Mouse (Mus musculus) B cell, adult 2 months (primary cell): ENCODE data around the gene Slc12a5.

ENCODE experiments used
- DNase-seq, 2 experiments: peaks; one replicate each; pipeline ENCODE4 v3.0.0; 2022

Slc12a5 gene

DNA sequence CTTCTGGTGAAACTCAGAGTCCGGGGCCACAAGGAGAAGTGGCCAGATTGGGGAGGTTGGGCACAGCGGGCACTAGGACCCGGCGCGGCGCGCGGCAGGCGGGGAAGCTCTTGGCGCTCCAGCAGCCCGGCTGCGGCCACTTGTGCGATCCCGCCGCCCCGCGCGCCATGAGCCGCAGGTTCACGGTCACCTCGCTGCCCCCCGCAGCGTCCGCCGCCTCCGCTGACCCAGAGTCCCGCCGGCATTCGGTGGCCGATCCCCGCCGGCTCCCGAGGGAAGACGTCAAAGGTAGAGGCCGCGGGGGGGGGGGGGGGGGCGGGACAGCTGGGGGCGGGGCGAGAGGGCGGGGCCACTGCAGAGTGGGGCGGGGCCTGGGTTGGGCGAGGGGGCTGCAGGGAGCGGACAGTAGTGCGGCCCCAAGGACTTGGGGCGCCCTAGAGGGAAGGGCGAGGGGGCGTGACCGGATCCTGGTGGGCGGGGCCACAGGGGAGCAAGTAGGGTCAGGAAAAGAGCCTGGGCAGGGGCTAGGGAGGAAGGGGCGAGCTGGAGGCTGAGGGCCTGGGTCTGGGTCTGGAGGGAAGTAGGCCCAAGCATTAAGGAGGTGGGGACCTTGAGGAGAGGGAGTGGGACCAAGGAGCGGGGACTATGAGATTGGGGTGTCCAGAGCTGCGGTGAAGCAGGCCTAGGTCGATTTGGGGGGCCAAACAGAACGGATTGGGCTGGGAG, at the start of gene Slc12a5:
TSS of gene Slc12a5 (plus strand) at position 87 of the 726 bp plus-strand sequence.
- DNase-seq = peak; percentile 71

DNA sequence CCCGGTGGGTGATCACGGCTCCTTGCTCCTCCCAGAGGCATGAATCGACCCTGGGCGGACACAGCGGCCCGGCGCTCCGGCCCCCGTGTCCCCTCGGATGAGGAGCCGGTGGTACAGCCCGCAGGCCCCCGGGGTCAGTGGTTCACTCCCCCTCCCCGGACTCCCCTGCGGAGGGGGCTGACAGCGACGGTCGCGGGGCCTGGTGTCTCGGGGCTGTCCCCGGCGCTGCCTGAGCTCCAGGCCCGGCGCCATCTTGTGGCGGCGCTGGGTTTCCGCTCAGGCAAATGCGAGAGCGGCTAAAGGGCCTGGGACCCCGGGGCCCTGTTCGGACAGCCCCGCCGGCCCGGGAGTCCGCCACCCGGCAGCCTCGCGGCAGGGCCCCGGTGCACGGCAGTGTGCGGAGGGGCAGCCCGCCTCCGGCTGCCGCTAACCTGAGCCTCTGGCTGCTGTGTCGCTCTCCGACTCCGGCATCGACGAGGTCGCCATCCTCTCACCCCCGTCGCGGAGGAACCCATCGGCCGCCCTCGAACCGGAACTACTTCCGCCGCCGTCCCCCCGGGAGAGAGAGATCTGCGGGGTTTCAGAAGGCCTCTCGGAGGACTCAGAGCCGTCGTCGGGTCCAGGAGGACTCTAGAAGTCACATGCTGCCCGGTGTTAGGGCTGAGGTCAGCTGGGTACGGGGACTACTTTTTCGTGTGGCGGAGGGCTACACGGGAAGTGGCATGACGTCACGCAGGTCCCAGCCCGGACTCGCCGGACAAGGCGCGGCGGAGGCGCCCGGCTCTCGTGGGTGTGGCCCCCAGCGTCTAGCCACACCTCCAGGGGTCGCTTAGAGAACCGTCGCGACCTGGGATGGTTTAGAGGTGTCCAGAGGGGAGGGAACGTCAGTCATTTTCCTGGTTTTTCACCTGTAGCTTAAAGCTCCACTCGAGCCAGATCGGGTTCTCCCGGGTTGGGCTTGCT, 49.2 kb upstream of the Slc12a5 start, which contains the start of gene Zfp335:
TSS of gene Zfp335 (minus strand) at position 672 of the 963 bp plus-strand sequence.
- peak; percentile 92 to 96 for DNase-seq

DNA sequence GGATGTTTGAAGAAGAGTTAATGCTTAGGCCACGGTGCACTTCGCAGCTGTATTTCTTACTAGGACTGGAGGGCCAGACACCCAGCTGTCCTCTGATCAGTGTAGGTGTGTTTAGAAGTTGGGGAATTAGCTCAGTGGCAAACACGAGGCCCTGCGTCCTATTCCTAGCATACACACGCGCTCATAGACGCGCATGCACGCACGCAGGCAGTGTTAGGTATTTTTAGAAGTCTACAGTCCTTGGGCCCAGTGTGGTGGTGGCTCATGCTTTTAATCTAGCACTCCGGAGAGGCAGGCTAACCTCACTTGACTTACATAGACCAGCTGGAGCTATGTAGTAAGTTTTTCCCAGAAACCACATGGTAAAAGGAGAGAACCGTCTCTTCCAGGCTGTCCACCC, 48.5 kb upstream of the Slc12a5 start:
- no peak for DNase-seq

DNA sequence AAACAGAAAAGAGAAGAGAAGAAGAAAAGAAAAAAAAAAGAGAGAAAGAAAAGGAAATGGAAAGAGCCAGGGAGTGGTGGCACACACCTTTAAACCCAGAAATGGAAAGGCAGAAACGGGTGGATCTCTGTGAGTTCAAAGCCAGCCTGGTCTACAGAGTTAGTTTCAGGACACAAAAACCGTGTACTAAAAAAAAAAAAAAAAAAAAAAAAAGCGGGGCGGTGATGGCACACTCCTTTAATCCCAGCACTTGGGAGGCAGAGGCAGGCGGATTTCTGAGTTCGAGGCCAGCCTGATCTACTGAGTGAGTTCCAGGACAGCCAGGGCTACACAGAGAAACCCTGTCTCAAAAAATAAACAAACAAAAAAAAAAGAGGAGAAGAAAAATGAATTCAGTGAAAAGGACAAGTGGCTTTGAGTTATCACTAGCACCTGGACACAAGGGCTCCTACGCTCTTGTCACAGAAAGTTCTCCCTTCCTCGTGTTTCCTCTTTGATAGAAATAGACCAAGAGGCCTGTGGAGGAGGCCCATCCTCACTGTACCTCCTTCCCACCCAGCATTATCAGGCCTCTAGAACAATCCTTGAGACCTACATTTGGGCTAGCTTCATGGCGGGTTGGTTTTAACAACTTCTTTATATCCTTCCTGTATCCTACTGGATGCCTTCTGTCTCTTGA, 47.7 kb upstream of the Slc12a5 start:
- DNase-seq = no peak

DNA sequence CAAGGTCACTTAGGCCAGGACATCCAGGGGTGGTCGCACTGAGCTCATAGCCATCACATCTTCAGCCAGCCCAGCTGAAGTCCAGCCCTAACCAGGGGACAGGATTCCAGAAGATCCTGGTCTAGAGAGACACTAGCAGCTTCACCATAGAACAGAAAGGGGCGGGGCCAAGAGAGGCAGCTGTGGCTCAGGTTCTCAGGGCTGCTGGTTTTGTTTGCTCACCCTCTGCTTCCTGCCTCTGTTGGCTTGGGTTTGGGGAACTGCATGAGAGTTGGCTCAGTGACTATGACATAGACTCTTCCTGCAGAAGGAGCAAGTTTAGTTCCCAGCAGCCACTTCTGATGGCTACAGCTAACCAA, 47.2 kb upstream of the Slc12a5 start:
- peak; percentile 85 for DNase-seq

DNA sequence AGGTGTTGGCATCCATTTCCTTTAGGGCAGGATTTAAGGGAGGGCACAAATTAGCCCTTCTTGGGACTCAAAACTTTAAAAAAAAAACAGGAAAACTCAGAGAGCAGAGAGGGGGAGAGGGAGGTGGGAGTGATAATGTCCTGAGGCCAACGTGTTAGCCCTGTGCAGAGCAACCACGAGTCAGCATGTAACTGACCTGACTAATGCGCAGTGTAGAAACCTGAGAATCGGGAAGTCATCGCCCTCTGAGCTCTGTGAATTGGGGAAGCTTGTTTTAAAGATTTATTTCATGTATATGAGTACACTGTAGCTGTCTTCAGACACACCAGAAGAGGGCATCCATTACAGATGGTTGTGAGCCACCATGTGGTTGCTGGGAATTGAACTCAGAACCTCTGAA, 43.8 kb upstream of the Slc12a5 start:
- DNase-seq = peak in 1 of 2 experiments; percentile 29

DNA sequence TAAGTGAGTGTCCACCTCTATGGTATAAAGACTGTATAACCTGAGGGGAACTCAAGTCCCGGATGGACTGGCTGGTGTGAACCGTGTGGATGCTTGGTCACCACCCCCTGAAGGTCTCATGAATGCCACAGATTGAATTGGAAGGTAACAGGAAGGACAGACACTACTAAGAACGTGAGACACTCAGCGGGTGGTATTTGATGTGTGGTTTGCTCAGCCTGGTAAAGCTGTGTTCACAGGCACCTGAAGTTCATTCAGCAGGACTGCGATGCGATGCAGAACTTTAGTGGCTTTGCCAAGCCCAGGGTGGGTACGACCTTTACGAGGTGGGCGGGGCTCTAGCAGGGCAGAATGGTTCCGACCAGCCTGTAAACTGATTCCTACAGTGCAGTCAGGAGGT, 43.2 kb upstream of the Slc12a5 start:
- DNase-seq = no peak

DNA sequence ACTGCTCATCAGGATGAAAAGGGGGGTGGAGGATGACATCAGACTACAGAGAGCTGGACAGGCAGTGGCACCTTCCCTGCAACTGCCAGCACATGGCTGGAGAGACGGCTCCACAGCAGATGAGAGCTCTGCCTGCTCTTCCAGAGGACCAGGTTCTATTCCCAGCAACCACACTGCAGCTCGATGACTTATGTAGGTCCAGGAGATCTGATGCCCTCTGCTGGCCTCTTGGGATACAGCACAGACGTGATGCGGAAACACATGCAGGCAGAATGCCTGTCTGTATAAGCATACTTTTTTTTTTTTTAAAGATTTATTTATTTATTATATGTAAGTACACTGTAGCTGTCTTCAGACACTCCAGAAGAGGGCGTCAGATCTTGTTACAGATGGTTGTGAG, 42.3 kb upstream of the Slc12a5 start:
- DNase-seq = peak; percentile 63 to 66

DNA sequence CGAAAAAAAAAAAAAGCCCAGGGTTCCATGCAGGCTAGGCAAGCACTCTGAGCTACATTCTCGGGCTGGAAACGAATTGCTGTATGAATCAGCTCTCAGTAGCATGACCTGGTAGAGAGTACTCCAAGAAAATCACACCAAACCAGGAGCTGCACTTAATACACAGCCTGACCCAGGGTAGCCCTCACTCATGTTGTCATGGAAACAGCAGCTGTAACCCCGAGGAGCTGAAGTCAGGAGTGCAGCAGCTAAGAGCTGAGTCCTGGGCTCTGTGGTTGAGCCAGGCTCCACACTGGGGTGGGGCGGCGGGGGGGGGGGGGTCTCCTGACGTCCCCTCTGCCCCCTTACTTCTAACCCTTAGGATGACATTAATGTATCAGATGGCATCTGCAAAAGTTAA, 38.6 kb upstream of the Slc12a5 start:
- no peak for DNase-seq

DNA sequence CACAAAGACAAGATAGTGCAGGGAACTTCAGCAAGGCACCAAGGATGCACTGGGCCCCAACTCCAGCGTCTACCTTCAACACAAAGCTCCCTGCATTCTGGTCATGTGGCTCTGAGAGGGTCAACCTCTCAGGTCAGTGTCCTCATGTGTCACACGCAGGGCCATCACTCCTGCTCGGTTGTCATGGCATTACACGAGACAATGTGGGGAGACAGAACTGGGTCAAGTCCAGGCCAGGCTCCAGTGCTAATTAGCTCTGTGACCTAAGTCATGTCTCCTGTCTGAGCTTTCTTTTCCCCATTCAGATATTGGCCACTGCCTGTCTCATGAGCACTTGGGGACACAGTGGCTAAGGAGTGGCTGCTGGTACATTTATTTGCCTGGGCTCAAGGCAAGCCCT, 37.3 kb upstream of the Slc12a5 start:
- DNase-seq = no peak

DNA sequence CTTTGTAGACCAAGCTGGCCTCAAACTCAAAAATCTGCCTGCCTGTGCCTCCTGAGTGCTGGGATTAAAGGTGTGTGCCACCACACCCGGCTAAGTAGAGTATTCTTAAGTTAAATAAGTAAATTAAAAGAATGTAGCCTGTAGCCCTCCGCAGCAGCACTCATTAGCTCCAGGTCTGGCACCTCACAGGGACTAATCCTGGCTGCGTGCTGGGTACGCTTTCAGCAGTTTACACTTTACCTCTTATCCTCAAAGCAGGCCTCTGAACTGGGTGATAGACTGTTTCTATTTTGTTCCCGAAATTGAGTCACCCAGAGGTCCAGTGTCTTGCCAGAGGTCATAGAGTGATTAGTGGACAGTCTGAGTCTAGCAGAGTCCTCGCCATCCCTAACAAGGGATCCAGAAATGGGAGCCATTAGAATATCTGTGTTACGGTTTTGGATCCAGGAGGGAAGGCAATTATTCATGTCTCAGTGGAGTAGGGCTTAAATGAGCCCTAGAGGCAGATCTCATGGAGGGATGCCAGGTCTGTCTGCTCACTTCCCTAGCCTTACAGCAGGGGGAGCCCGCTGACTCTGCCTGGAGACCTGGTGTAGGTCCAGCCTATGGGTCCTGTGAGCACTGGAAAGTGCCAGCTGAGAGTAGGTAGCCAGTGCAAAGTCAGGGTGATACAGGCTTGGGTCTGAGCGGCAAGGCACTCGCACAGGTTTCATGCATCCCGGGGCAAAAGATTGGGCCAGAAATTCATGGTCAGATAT, 36.3 kb upstream of the Slc12a5 start:
- DNase-seq = peak; percentile 88 to 89

DNA sequence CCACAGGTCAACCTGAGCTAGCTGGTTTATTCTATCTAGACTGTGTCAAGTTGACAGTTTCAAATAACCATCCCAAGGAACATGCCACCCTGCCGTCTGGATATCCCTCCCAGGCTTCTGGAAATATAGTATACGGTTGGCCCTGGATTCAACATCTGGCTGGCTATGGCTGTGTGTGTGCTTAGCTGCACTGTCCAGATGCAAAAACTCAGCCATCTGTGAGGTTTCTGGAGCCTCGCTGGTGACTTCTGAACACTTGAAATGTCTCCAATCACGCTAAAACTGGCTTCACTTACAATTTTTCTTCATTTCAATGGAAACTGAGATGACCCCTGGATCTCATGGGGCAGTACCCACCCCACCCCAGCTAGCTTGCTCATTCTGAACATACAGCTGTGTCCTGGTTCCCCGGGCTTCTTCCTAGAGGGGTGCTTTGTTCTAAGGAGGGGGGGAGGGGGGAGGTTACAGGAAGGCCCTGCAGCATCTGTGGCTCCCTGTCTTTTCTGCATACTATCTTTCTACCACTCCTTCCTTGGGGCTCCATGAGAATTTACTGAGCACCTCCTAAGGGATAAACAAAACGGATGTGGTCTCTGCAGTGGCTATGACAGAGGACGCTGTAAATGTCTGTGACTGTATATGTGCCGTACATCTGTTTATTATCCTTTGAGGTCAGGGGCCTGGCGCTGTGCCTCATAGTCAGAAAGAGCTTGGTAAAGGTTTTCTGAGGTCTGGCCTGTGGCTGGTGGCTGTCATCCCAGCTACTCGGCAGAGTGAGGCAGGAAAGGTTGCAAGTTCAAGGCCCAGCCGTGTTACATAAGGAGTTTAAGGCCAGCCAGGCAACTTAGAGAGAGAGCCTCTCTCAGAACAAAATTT, 29.7 kb upstream of the Slc12a5 start:
- DNase-seq = no peak

DNA sequence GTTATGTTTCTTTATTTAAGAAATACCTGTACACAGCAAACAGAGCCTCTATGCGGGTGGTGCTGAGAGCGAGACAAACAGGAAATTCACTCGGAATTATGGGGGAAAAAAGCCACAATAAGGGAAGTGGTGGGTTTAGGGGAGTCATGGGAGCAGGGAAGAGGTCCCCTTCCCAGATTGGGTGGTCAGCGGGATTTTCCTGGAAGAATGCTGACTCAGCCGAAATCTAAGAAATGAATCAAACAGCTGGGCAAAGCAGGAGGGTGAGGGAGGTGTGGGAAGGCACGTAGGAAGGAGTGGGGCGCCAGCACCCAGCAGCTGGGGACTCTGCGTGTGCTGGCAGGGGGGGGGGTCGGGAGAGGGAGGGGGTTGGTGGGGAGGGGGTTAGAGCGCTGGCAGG, 27.1 kb upstream of the Slc12a5 start:
- no peak for DNase-seq

DNA sequence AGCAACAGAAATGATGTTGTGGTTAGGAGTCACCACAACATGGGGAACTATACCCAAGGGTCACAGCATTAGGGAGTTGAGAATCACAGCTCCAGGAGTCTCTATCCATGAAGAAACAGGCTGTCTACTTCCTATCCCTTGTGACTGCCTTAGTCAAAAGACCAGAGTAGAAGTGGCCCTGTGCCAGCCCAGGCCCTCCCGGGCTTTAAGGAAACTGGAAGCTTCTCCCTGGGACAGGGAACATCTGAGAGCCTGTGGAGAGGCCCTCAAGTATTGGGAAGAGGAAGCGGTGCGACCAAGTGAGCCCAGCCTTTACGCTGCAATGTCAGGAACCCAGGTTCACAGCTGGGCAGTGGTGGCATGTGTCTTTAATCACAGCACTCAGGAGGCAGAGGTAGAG, 24.6 kb upstream of the Slc12a5 start:
- DNase-seq = no peak

DNA sequence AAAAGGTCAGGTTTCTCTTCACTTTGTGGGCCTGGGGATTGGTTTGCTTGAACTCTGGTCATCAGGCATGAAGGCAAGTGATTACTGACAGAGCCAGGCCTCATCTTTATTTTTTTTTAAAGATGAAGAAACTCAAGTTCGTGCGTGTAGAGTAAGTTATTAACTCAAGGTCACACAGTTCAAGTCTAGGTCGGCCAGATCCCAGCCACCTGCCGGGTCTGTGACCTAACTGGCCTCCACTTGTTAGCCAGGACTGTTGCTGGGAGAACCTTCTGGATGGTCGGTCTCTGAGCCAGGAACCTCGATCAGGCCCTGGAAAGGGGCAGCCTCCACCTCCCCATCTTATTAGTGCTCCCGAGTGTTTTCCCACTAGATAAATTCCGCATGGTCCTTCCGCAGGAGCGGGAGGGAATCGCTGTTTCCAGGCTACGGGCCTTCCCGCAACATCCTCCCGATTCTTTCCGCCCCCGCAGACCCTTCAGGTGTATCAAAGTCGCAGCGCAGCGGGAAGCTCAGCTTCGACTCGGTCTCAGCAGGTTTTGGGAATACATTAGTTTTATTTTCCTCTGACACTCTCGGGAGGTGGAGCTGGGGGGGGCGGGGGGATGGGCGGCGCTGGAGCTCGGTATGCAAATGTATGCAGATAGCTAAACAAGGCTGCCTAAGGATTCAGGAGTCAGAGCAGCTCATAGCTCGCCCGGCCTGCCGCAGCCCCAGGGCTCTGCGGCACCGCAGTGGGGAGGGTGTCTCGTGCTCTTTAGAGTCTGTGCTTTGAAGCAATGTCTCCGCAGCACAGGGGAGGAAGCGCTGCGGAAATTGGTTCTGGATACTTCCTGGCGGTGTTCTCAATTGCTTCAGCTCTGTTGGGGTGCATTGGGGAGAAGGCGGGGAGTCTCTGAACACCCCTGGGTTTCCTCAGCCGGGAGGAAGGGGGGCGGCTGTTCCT, 22.2 kb upstream of the Slc12a5 start:
- DNase-seq = peak; percentile 50 to 57

DNA sequence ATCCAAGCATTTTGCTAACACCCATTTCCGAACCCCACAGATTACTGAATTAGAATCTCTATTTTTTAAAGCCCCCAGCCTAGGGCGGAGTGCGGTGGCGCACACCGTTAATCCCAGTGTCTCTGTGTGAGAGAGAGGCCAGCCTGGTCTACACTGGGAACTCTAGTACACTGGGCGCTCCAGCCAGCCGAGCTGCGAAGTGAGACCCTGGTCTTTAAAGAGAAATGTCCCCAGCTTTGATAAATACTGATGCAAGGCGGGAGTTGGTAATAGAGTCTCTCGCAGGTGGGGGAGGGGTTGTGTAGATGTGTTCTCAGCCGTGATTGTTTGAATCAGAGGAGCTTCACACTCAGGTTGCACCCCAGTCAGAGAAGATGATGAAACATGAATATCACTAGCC, 21.5 kb upstream of the Slc12a5 start:
- DNase-seq = peak in 1 of 2 experiments; percentile 29

DNA sequence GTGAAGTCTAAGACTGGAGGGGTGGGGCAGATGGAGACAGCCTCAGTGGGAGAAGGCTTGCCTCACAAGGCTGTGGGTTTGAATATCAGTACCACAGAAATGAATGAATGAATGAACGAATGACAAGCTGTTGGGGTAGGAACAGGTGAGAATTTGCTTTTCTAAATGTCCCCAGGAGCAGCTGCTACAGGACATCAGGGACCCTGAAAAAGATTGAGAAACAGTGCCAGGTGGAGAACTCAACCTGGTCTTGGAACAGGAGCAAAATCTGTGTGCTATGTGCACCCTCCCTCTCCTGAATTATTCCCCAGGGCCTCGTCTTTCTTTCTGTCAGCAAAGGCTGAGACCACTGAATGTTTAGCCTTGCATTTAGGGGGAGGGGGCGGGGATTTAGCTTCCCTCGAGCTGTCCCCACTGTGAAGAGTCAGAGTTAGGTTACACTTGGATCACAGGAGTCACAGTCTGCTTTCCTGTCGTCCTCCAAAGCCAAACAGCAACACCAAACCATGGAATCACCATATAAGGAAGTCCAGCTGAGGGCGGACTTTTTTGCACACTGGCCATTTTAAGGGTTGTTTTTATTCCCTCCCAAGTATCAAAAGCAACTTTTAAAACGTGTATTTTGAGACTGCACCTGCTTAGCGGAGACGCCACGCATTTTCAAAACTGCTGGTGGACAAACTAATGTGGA, 20.3 kb upstream of the Slc12a5 start, which contains the start of gene Mmp9:
TSS of gene Mmp9 (plus strand) at position 641 of the 691 bp plus-strand sequence.
- no peak for DNase-seq

DNA sequence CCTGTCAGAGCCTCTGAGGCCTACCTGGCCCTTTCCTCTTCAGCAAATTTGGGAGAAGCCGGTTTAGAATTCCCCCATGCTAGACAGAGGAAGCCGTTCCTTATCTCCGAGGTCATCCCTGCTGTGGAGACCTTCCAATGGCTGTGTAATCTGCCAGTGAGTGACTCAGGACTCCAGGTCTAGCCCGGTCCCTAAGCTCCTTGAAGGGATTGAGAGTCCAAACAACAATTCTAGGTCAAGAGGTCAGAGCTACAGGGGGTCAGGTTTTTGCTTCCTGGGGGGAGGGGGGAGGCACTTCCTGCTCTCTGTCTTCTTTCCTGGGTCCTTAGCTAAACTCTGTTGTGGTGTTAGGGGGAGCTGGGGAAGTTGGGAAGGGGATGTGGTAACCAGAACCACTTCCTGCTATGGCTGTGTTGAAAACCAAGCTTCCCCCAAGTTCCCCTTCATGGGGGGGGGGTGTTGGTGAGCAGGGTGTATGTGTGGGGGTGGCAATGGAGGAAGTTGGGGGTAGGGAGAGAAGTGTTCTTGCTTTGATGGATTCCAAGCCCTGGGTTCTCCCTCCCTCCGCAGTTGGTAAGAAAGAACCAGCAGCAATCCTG, 17.8 kb upstream of the Slc12a5 start:
- DNase-seq = peak; percentile 52 to 61

DNA sequence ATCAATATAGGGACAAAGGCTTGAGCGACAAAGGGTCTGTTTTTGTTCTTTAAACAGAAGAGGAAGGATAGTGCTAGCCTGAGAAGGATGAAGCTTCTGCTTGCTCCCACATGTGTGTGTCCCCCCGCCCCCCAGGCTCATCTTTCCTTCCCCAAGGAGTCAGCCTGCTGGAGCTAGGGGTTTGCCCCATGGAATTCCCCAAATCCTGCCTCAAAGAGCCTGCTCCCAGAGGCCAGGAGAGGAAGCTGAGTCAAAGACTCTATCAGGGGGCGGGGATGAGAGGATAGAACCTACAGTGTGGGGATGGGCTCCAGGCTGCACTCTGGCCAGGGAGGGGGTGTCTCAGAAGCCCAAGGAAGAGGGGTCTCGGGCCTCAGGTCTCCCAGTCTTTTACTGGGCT, 13.1 kb upstream of the Slc12a5 start:
- DNase-seq = no peak
